Mouse (Mus musculus) forebrain, embryonic 16.5 days (tissue): ENCODE measurements around the gene Col11a1. TPM values are rescaled to one million over a fixed set of nuclear protein-coding genes. Genes with fewer than 3 reads are reported as not detected.

ENCODE experiments used
- ATAC-seq: fragments of 200-750 bp; cut with Nextera tagmentation; 2 replicates; pipeline ENCODE4 v1.8.0; 2017; ENCODE audit warnings: mild to moderate bottlenecking, moderate library complexity
- H3K27ac ChIP-seq: fragments of 300-500 bp; sonication (generic); 2 replicates; pipeline ENCODE4 v1.5.1; 2014; ENCODE audit warnings: low read length, control low read depth
- H3K27me3 ChIP-seq: fragments of 300-500 bp; sonication (generic); replicated peaks from 2 replicates; pipeline ENCODE4 v1.6.1; 2014; ENCODE audit warnings: low read length; ENCODE audit not compliant: control insufficient read depth, insufficient read depth
- H3K36me3 ChIP-seq: fragments of 300-500 bp; sonication (generic); 2 replicates; pipeline ENCODE4 v1.6.1; 2014; ENCODE audit not compliant: control insufficient read depth, insufficient read depth
- H3K4me1 ChIP-seq: fragments of 300-500 bp; sonication (generic); replicated peaks from 2 replicates; pipeline ENCODE4 v1.6.1; 2014; ENCODE audit warnings: low read length; ENCODE audit not compliant: control insufficient read depth, insufficient read depth
- H3K4me2 ChIP-seq: fragments of 300-500 bp; sonication (generic); 2 replicates; pipeline ENCODE4 v1.6.1; 2014; ENCODE audit warnings: mild to moderate bottlenecking, low read length, control low read depth
- H3K4me3 ChIP-seq: fragments of 300-500 bp; sonication (generic); replicated peaks from 2 replicates; pipeline ENCODE4 v1.5.1; 2014; ENCODE audit warnings: mild to moderate bottlenecking, low read length, control low read depth
- H3K9ac ChIP-seq: fragments of 300-500 bp; sonication (generic); replicated peaks from 2 replicates; pipeline ENCODE4 v1.6.1; 2014; ENCODE audit warnings: low read depth, low read length, control low read depth
- H3K9me3 ChIP-seq: fragments of 300-500 bp; sonication (generic); 2 replicates; pipeline ENCODE4 v1.6.1; 2016; ENCODE audit warnings: low read length; ENCODE audit not compliant: control insufficient read depth
- WGBS: fragments of 180-500 bp; shearing (Covaris S2); extraction: QIAGEN DNeasy Blood & Tissue Kit; methylation state at CpG from one replicate; pipeline ENCODE4 v1.1.7; 2014; 5-methylcytosine and 5-hydroxymethylcytosine counted together
- polyA plus RNA-seq: library from polyadenylated mRNA; unstranded; fragments of >200 nt; fragmentation: Nextera tagmentation; extraction: Ambion mirVana; gene quantifications from 2 replicates; pipeline ENCODE4 v1.2.1, GENCODE M21; 2015

The Col11a1 gene
- polyA plus RNA-seq, 1 experiment from 2014 or later: 8.8 TPM

DNA sequence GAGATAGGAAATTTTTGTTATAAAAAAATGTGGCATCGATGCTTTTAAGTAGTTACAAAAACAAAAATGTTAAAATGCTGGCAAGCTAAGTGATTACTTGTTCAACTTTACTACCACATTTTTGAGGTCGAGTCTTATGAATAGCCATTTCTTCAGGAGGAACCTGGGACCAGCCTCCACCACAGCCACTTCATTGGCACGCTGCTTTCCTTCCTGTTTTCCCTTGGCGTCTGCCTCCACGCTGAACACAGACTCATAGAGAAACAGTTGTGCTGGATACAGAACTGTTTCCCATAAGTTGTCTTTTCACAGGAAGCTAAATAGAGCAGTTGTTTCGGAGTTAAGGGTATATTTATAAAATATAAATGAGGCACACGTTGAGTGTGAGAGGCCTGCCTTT, 69.0 kb downstream of the Col11a1 start:
- Histone ChIP-seq H3K36me3 (no peaks in the 10 kb centered on the region), H3K4me3 (no peak overlapping the region), H3K27me3 (no peaks in the 10 kb centered on the region), H3K4me1 (no peaks in the 10 kb centered on the region), H3K9me3 (no peaks in the 10 kb centered on the region), H3K9ac (no peak overlapping the region), H3K27ac (no peak overlapping the region), H3K4me2 (no peak overlapping the region)
- WGBS: 79% methylated on average over 7 of the region's 7 CpGs
- ATAC-seq: no peak

DNA sequence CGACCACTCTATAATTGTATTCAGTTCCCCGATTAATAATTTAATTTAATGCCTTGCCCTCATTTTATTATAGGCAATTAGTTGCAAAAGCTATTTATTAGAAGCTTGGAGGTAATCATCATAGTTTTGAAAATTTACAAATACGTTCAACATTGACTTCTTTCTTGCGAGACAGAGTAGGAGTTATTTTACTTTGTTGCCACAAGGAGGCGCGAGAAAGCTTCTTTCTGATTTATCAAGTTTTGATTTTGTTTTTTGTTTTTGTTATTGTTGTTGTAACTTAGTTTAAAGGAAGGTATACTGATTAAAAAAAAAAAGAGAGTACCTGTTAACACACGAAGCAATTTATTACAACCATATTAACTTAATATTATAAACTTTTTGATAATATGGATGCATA, 76.8 kb downstream of the Col11a1 start:
- no peak overlapping the region for H3K4me3 ChIP-seq
- no peaks in the 10 kb centered on the region for H3K4me1 ChIP-seq
- H3K36me3 ChIP-seq: no peaks in the 10 kb centered on the region
- no peaks in the 10 kb centered on the region for H3K9me3 ChIP-seq
- no peak overlapping the region for H3K9ac ChIP-seq
- H3K27me3 ChIP-seq: no peaks in the 10 kb centered on the region
- H3K4me2 ChIP-seq: no peak overlapping the region
- 29% methylated on average over 7 of the region's 7 CpGs for whole genome bisulfite sequencing
- H3K27ac ChIP-seq: no peak overlapping the region
- ATAC-seq: no peak

DNA sequence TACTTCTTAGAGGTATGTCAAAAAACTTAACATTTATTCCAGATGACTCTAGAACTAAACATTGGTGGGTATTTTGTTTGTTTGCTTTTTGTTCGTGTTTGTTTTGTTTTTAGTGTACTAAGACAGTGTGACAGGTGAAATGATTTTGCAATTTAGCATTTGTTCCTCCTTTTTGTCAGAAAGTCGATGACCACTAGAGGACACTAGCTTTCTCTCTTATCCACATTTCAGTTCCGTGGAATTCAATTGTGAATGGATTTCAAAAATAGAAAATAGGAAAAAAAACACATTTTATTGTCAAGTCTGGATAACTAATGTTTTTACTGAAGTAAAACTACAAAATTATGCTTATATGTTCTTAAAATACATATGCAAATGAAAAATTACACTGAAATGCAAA, 116.8 kb downstream of the Col11a1 start:
- no peaks in the 10 kb centered on the region for H3K27me3 ChIP-seq
- H3K9ac ChIP-seq: no peak overlapping the region
- H3K9me3 ChIP-seq: no peaks in the 10 kb centered on the region
- H3K36me3 ChIP-seq: no peaks in the 10 kb centered on the region
- H3K4me2 ChIP-seq: no peak overlapping the region
- WGBS: 23% methylated on average over 3 of the region's 3 CpGs
- ATAC-seq: no peak
- no peaks in the 10 kb centered on the region for H3K4me1 ChIP-seq
- H3K4me3 ChIP-seq: no peak overlapping the region
- H3K27ac ChIP-seq: no peak overlapping the region

- Histone ChIP-seq H3K4me1 (no peaks in the 10 kb centered on the region; the same call in 1 of the 2 replicates), H3K4me2 (no peak overlapping the region), H3K36me3 (no peaks in the 10 kb centered on the region), H3K9me3 (no peaks in the 10 kb centered on the region), H3K27me3 (no peaks in the 10 kb centered on the region), H3K9ac (no peak overlapping the region), H3K27ac (no peak overlapping the region), H3K4me3 (no peak overlapping the region)
- WGBS: 94% methylated on average over 6 of the region's 6 CpGs
- no peak for ATAC-seq
Measured at GRCm38 (mm10) chr3:114197964-114198750, 167.8 kb downstream of the Col11a1 start.

- Histone ChIP-seq H3K36me3 (no peaks in the 10 kb centered on the region), H3K4me1 (no peaks in the 10 kb centered on the region), H3K9me3 (no peaks in the 10 kb centered on the region), H3K27me3 (no peaks in the 10 kb centered on the region), H3K9ac (no peak overlapping the region), H3K4me3 (no peak overlapping the region), H3K27ac (no peak overlapping the region), H3K4me2 (no peak overlapping the region)
- WGBS: 82% methylated on average over 4 of the region's 4 CpGs
- peak; percentile 76 for ATAC-seq
Measured at GRCm38 (mm10) chr3:114212255-114212654, 181.9 kb downstream of the Col11a1 start.

DNA sequence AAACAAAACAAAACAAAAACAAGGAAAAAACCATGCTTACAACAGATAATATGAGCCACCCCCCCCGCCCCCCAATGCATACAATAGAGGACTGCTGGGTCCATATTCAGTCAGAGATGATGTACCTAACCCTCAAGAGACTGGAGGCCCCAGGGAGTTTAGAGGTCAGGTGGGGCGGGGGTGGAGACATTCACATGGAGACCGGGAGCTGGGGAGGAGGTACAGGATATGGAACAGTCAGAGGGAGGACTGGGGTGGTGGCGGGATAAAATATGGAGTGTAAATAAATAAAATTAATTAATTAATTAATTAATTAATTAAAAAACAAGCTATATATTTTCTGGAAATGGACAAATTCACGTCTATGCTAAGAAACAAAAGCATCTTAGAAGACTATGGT, 185.8 kb downstream of the Col11a1 start:
- no peak for ATAC-seq
- no peak overlapping the region for H3K4me2 ChIP-seq
- no peak overlapping the region for H3K4me3 ChIP-seq
- no peak overlapping the region for H3K9ac ChIP-seq
- no peaks in the 10 kb centered on the region for H3K9me3 ChIP-seq
- no peaks in the 10 kb centered on the region for H3K36me3 ChIP-seq
- H3K4me1 ChIP-seq: no peaks in the 10 kb centered on the region
- 84% methylated on average over 5 of the region's 5 CpGs for WGBS
- H3K27ac ChIP-seq: no peak overlapping the region
- H3K27me3 ChIP-seq: no peaks in the 10 kb centered on the region

GRCm38 (mm10) chr3:114229501-114229900, 199.2 kb downstream of the Col11a1 start:
- Histone ChIP-seq H3K4me2 (no peak overlapping the region), H3K4me1 (no peaks in the 10 kb centered on the region), H3K9me3 (no peaks in the 10 kb centered on the region), H3K9ac (no peak overlapping the region), H3K36me3 (no peaks in the 10 kb centered on the region), H3K27ac (no peak overlapping the region), H3K27me3 (no peaks in the 10 kb centered on the region), H3K4me3 (no peak overlapping the region)
- WGBS: 74% methylated on average over 1 of the region's 1 CpGs
- ATAC-seq: no peak
